Mouse (Mus musculus) lung, adult 18-20 months (tissue): ENCODE results near the gene Tmem167.

ENCODE experiments used
- DNase-seq, 2 experiments: peaks; one replicate each; pipeline ENCODE4 v3.0.0; 2022; ENCODE audit warnings: mixed read lengths in 2 of 2

Tmem167 gene

DNA sequence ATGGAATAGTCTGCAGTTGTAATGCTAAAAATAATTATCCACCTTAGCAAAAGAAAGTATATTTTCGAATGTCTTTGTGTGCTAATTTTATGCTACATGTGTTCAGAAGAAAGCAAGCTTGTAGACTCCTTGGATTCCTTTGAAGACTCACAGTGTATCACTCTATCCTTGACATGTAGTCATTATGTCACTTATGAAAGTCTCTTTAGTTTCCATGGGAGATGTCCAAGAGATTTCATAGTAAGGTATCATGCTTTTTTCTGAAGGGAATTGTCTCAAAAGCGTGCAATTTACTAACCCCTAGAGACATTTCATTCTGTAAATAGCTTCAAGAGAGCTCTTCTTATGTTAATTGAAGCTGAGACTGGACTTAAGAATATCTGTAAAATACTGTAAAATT is 97.8 kb downstream of the Tmem167 start:
- DNase-seq, result no peak

GRCm38 (mm10) chr13:90188021-90188420 is 99.1 kb downstream of the Tmem167 start:
- DNase-seq, result no peak

- DNase-seq, result no peak
Observed at GRCm38 (mm10) chr13:90191794-90192193, 102.9 kb downstream of the Tmem167 start.
